Mouse (Mus musculus): ENCODE data around the gene Msantd1.
"Not testable (repeated sequence)": the region's sequence is repeated elsewhere in the genome, so short reads cannot be mapped to it uniquely, and the experiment has no call there.

The Msantd1 gene

GRCm38 (mm10) chr5:34907910-34908725 is at the start of gene Msantd1:
TSS of gene Msantd1 (plus strand) at chr5:34908012.
- peak; percentile 71 for DNase-seq

- DNase-seq: no peak
Measured at GRCm38 (mm10) chr5:34865367-34865766, 42.4 kb upstream of the Msantd1 start.

- not testable (repeated sequence) for DNase-seq
Measured at GRCm38 (mm10) chr5:34880307-34880706, 27.5 kb upstream of the Msantd1 start.

GRCm38 (mm10) chr5:34881023-34881422 is 26.8 kb upstream of the Msantd1 start:
- no peak for DNase-seq

GRCm38 (mm10) chr5:34885250-34885649 is 22.6 kb upstream of the Msantd1 start:
- DNase-seq: peak; percentile 7

- DNase-seq: no peak
Measured at GRCm38 (mm10) chr5:34889252-34889651, 18.6 kb upstream of the Msantd1 start.

- no peak for DNase-seq
Measured at GRCm38 (mm10) chr5:34896697-34897453, 10.9 kb upstream of the Msantd1 start.

- DNase-seq: no peak
Measured at GRCm38 (mm10) chr5:34899787-34900469, 7.9 kb upstream of the Msantd1 start.

GRCm38 (mm10) chr5:34902371-34902770 is 5.4 kb upstream of the Msantd1 start:
- no peak for DNase-seq

- no peak for DNase-seq
Measured at GRCm38 (mm10) chr5:34902811-34903385, 4.9 kb upstream of the Msantd1 start.

- no peak for DNase-seq
Measured at GRCm38 (mm10) chr5:34904412-34904811, 3.4 kb upstream of the Msantd1 start.

GRCm38 (mm10) chr5:34907230-34907629 is 582 bp upstream of the Msantd1 start:
- DNase-seq: no peak

GRCm38 (mm10) chr5:34908726-34909633 is 1.2 kb downstream of the Msantd1 start:
- peak; percentile 70 for DNase-seq

GRCm38 (mm10) chr5:34909634-34910503 is 2.1 kb downstream of the Msantd1 start:
- no peak for DNase-seq

- no peak for DNase-seq
Measured at GRCm38 (mm10) chr5:34910504-34910815, 2.6 kb downstream of the Msantd1 start.

GRCm38 (mm10) chr5:34915801-34916200 is 8.0 kb downstream of the Msantd1 start:
- DNase-seq: peak; percentile 83

GRCm38 (mm10) chr5:34917234-34917655 is 9.4 kb downstream of the Msantd1 start:
- no peak for DNase-seq

GRCm38 (mm10) chr5:34918785-34919184 is 11.0 kb downstream of the Msantd1 start:
- no peak for DNase-seq

- no peak for DNase-seq
Measured at GRCm38 (mm10) chr5:34922531-34922930, 14.7 kb downstream of the Msantd1 start.

- DNase-seq: no peak
Measured at GRCm38 (mm10) chr5:34923920-34924319, 16.1 kb downstream of the Msantd1 start.

- DNase-seq: no peak
Measured at GRCm38 (mm10) chr5:34924519-34924918, 16.7 kb downstream of the Msantd1 start.

All from thymus, postnatal 14 days (tissue).